In the genomic region with DNA sequence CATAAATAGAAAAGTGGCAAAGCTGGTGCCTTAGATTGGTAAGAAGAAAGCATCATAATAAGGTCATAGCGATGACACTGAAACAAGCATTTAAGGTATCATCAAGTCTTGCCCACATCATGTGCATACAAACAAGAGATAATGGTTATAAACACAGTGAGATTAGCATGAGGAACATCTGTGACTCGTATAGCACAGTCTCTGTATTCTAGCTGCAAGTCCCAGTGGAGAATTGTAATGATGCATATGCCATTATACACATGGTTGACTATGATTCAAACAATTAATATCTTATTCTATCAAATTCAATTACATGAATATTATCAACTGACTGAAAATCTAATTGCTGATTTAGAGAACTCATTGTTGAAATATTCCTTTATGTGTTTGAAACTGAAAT, we compare ENCODE assay signal across 32 mouse cellular contexts.
"Had no signal": no experiment of that assay in that cellular context is flagged by ENCODE, and none has a peak within 500 bp of the region (broad histone marks: within the 10 kb centered on the region; RNA-seq: fewer than 3 reads in every experiment).

No protein-coding gene starts in this region.

- H3K27me3 ChIP-seq: limb, embryonic 12.5 days; limb, embryonic 13.5 days; limb, embryonic 15.5 days; liver, embryonic 12.5 days; liver, embryonic 13.5 days; liver, embryonic 15.5 days; lung, embryonic 15.5 days; megakaryocyte, embryonic 14.5 days; midbrain, embryonic 12.5 days; midbrain, embryonic 13.5 days; midbrain, embryonic 15.5 days; neural tube, embryonic 12.5 days had no signal

- DNase-seq: left cerebral cortex, postnatal 4 days; liver; liver, embryonic 13.5 days; liver, postnatal 0 days; lung, adult 18-20 months; lung, adult 2 months; lung, embryonic 14.5 days; lung, postnatal 10 days; lung, postnatal 14 days; lung, postnatal 36 days; lung, postnatal 4 days; midbrain, embryonic 14.5 days had no signal

- H3K9me3 ChIP-seq: limb, embryonic 10.5 days; limb, embryonic 12.5 days; limb, embryonic 13.5 days; limb, embryonic 15.5 days; liver, embryonic 12.5 days; liver, embryonic 13.5 days; liver, embryonic 15.5 days; lung, embryonic 15.5 days; midbrain, embryonic 10.5 days; midbrain, embryonic 12.5 days; midbrain, embryonic 13.5 days; midbrain, embryonic 15.5 days; neural tube, embryonic 12.5 days had no signal

- H3K4me3 ChIP-seq: limb, embryonic 10.5 days; limb, embryonic 12.5 days; limb, embryonic 13.5 days; limb, embryonic 15.5 days; liver, embryonic 12.5 days; liver, embryonic 13.5 days; liver, embryonic 15.5 days; lung, embryonic 15.5 days; megakaryocyte, embryonic 14.5 days; midbrain, embryonic 10.5 days; midbrain, embryonic 12.5 days; midbrain, embryonic 13.5 days; midbrain, embryonic 15.5 days; myocyte; neural tube, embryonic 12.5 days had no signal

- H3K36me3 ChIP-seq: limb, embryonic 10.5 days; limb, embryonic 12.5 days; limb, embryonic 13.5 days; limb, embryonic 15.5 days; liver, embryonic 12.5 days; liver, embryonic 13.5 days; liver, embryonic 15.5 days; lung, embryonic 15.5 days; midbrain, embryonic 10.5 days; midbrain, embryonic 12.5 days; midbrain, embryonic 13.5 days; midbrain, embryonic 15.5 days; neural tube, embryonic 12.5 days had no signal

- ATAC-seq: liver, embryonic 12.5 days; liver, postnatal 0 days; lung, postnatal 0 days; midbrain, embryonic 13.5 days; midbrain, embryonic 15.5 days; midbrain, embryonic 16.5 days had no signal

- H3K4me2 ChIP-seq: limb, embryonic 12.5 days; limb, embryonic 13.5 days; limb, embryonic 15.5 days; liver, embryonic 11.5 days; liver, embryonic 12.5 days; liver, embryonic 13.5 days; liver, embryonic 15.5 days; lung, embryonic 14.5 days; lung, embryonic 15.5 days; midbrain, embryonic 11.5 days; midbrain, embryonic 12.5 days; midbrain, embryonic 13.5 days; midbrain, embryonic 15.5 days; neural tube, embryonic 12.5 days had no signal

- H3K4me1 ChIP-seq: limb, embryonic 10.5 days; limb, embryonic 12.5 days; limb, embryonic 13.5 days; limb, embryonic 15.5 days; liver, embryonic 12.5 days; liver, embryonic 13.5 days; liver, embryonic 15.5 days; lung, embryonic 15.5 days; megakaryocyte, embryonic 14.5 days; midbrain, embryonic 10.5 days; midbrain, embryonic 12.5 days; midbrain, embryonic 13.5 days; midbrain, embryonic 15.5 days; neural tube, embryonic 12.5 days had no signal

- H3K27ac ChIP-seq: limb, embryonic 10.5 days; limb, embryonic 12.5 days; limb, embryonic 13.5 days; limb, embryonic 15.5 days; liver, embryonic 12.5 days; liver, embryonic 13.5 days; liver, embryonic 14.5 days; liver, embryonic 15.5 days; lung, embryonic 15.5 days; macrophage; midbrain, embryonic 10.5 days; midbrain, embryonic 12.5 days; midbrain, embryonic 13.5 days; midbrain, embryonic 15.5 days; neural tube, embryonic 12.5 days had no signal

- H3K9ac ChIP-seq: limb, embryonic 12.5 days; limb, embryonic 13.5 days; limb, embryonic 15.5 days; liver, embryonic 12.5 days; liver, embryonic 13.5 days; liver, embryonic 14.5 days; liver, embryonic 15.5 days; liver, postnatal 0 days; lung, embryonic 14.5 days; lung, embryonic 15.5 days; midbrain, embryonic 12.5 days; midbrain, embryonic 13.5 days; midbrain, embryonic 15.5 days; neural tube, embryonic 12.5 days had no signal
